Mouse (Mus musculus) gastrocnemius, postnatal 36 days (tissue): Measurements from ENCODE around the gene Rraga. TPM values are rescaled to one million over a fixed set of nuclear protein-coding genes. Genes with fewer than 3 reads are reported as not detected.

Experiments used
- DNase-seq, 2 experiments: peaks; one replicate each; pipeline ENCODE4 v3.0.0; 2022
- intact Hi-C: fragments of 180-260 bp; cut with DNase I; formaldehyde crosslinking; loops from one replicate; pipeline ENCODE4 v1.15.1; 2025
- long read RNA-seq, 2 experiments: library from polyadenylated mRNA; stranded (forward); transcript quantifications; one replicate each; pipeline ENCODE4 v2.0.0; 2021
- total RNA-seq, 2 experiments: library from RNA; stranded (reverse); gene quantifications; 2 replicates each; pipeline ENCODE4 v1.2.3; 2021

The Rraga gene
- 10 to 100 TPM; 43.1 to 48.5 TPM for total RNA-seq
- long read RNA-seq, experiment 1, transcript Rraga-201 (1 exons, 1,618 nt): major isoform, 215 of 215 reads
- long read RNA-seq, experiment 1, partial matches to known transcripts: 0 of 215 reads
- long read RNA-seq, experiment 1, other reads (novel, unspliced or antisense): 0 of 215 reads
- long read RNA-seq, experiment 2, transcript Rraga-201 (1 exons, 1,618 nt): major isoform, 188 of 188 reads
- long read RNA-seq, experiment 2, partial matches to known transcripts: 0 of 188 reads
- long read RNA-seq, experiment 2, other reads (novel, unspliced or antisense): 0 of 188 reads

GRCm38 (mm10) chr4:86575283-86575983, at the start of gene Rraga:
TSS of gene Rraga (plus strand) at chr4:86575668.
- DNase-seq: peak; percentile 94 to 95

GRCm38 (mm10) chr4:86527162-86528136, 48.0 kb upstream of the Rraga start:
- peak; percentile 10 to 24 for DNase-seq
- intact Hi-C loops: no loop called here

More at GRCm38 (mm10) chr4:86575283-86575983, at the start of gene Rraga:
- intact Hi-C loops: loop anchor here (2.0 to 5.0 kb wide), 2 partner anchors 37 to 119 kb away; partner anchors contain the start of gene Haus6

- DNase-seq: no peak
- intact Hi-C loops: no loop called here
Observed at GRCm38 (mm10) chr4:86529161-86529560, 46.3 kb upstream of the Rraga start.

GRCm38 (mm10) chr4:86533406-86534090, 41.9 kb upstream of the Rraga start:
- intact Hi-C loops: no loop called here
- DNase-seq: no peak

- DNase-seq: no peak
Observed at GRCm38 (mm10) chr4:86534091-86534481, 41.4 kb upstream of the Rraga start.

GRCm38 (mm10) chr4:86537972-86538371, 37.5 kb upstream of the Rraga start:
- no peak for DNase-seq
- intact Hi-C loops: no loop called here

More at GRCm38 (mm10) chr4:86534091-86534481, 41.4 kb upstream of the Rraga start:
- intact Hi-C loops: no loop called here

- DNase-seq: no peak
- intact Hi-C loops: no loop called here
Observed at GRCm38 (mm10) chr4:86538936-86539335, 36.5 kb upstream of the Rraga start.

GRCm38 (mm10) chr4:86541573-86541972, 33.9 kb upstream of the Rraga start:
- intact Hi-C loops: loop anchor here (10.0 kb wide), 1 partner anchor 207 kb away; no protein-coding TSS in a partner anchor
- DNase-seq: no peak

- no peak for DNase-seq
- intact Hi-C loops: loop anchor here (10.0 kb wide), 1 partner anchor 209 kb away; no protein-coding TSS in a partner anchor
Observed at GRCm38 (mm10) chr4:86543999-86544398, 31.5 kb upstream of the Rraga start.

- intact Hi-C loops: loop anchor here (10.0 kb wide), 1 partner anchor 211 kb away; no protein-coding TSS in a partner anchor
- DNase-seq: no peak
Observed at GRCm38 (mm10) chr4:86545615-86546014, 29.9 kb upstream of the Rraga start.

GRCm38 (mm10) chr4:86548332-86548731, 27.1 kb upstream of the Rraga start:
- intact Hi-C loops: loop anchor here (10.0 kb wide), 1 partner anchor 214 kb away; no protein-coding TSS in a partner anchor
- no peak for DNase-seq

- intact Hi-C loops: loop anchor here (5.0 kb wide), 1 partner anchor 723 kb away; no protein-coding TSS in a partner anchor
- no peak for DNase-seq
Observed at GRCm38 (mm10) chr4:86555035-86555707, 20.3 kb upstream of the Rraga start.

- intact Hi-C loops: loop anchor here (5.0 kb wide), 1 partner anchor 725 kb away; no protein-coding TSS in a partner anchor
Observed at GRCm38 (mm10) chr4:86557371-86557770, 18.1 kb upstream of the Rraga start.

GRCm38 (mm10) chr4:86558228-86558627, 17.2 kb upstream of the Rraga start, which contains the start of gene Saxo1:
TSS of gene Saxo1 (minus strand) at chr4:86558328.
- intact Hi-C loops: loop anchor here (5.0 kb wide), 1 partner anchor 726 kb away; no protein-coding TSS in a partner anchor
- no peak for DNase-seq

More at GRCm38 (mm10) chr4:86557371-86557770, 18.1 kb upstream of the Rraga start:
- no peak for DNase-seq

GRCm38 (mm10) chr4:86559006-86559405, 16.5 kb upstream of the Rraga start:
- no peak for DNase-seq
- intact Hi-C loops: loop anchor here (5.0 kb wide), 1 partner anchor 727 kb away; no protein-coding TSS in a partner anchor

- no peak for DNase-seq
- intact Hi-C loops: no loop called here
Observed at GRCm38 (mm10) chr4:86561061-86561460, 14.4 kb upstream of the Rraga start.

GRCm38 (mm10) chr4:86574939-86575282, 557 bp upstream of the Rraga start:
- DNase-seq: no peak
- intact Hi-C loops: loop anchor here (2.0 to 5.0 kb wide), 2 partner anchors 37 to 120 kb away; partner anchors contain the start of gene Haus6

- intact Hi-C loops: loop anchor here (5.0 kb wide), 1 partner anchor 36 kb away; the partner anchor contains the start of gene Haus6
- no peak for DNase-seq
Observed at GRCm38 (mm10) chr4:86576120-86576541, 663 bp downstream of the Rraga start.
